Mouse (Mus musculus) stomach, embryonic 16.5 days (tissue): Measurements from ENCODE around the gene Trarg1. TPM values are rescaled to one million over a fixed set of nuclear protein-coding genes. Genes with fewer than 3 reads are reported as not detected.
A peak's percentile ranks its signal among the peaks of the same experiment; 100 is the strongest.

Source experiments
- ATAC-seq: fragments of 200-750 bp; cut with Nextera tagmentation; 2 replicates; pipeline ENCODE4 v1.8.0; 2017; ENCODE audit warnings: moderate number of reproducible peaks, moderate TSS enrichment; ENCODE audit not compliant: insufficient read depth, low FRiP score
- H3K27ac ChIP-seq: fragments of 300-500 bp; sonication (generic); 2 replicates; pipeline ENCODE4 v1.5.1; 2014; ENCODE audit warnings: low read length
- H3K27me3 ChIP-seq: fragments of 300-500 bp; sonication (generic); 2 replicates; pipeline ENCODE4 v1.6.1; 2014; ENCODE audit warnings: low read length, control low read depth, mixed read lengths; ENCODE audit not compliant: control insufficient read depth, insufficient read depth
- H3K36me3 ChIP-seq: fragments of 300-500 bp; sonication (generic); 2 replicates; pipeline ENCODE4 v1.6.1; 2014; ENCODE audit warnings: low read length; ENCODE audit not compliant: control insufficient read depth, insufficient read depth
- H3K4me1 ChIP-seq: fragments of 300-500 bp; sonication (generic); 2 replicates; pipeline ENCODE4 v1.6.1; 2014; ENCODE audit warnings: low read length, control low read depth, mixed read lengths; ENCODE audit not compliant: control insufficient read depth, insufficient read depth
- H3K4me2 ChIP-seq: fragments of 300-500 bp; sonication (generic); 2 replicates; pipeline ENCODE4 v1.6.1; 2014; ENCODE audit warnings: low read depth, low read length, mixed read lengths
- H3K4me3 ChIP-seq: fragments of 300-500 bp; sonication (generic); replicated peaks from 2 replicates; pipeline ENCODE4 v1.5.1; 2014; ENCODE audit warnings: mild to moderate bottlenecking, low read length
- H3K9ac ChIP-seq: fragments of 300-500 bp; sonication (generic); 2 replicates; pipeline ENCODE4 v1.6.1; 2014; ENCODE audit warnings: low read length
- H3K9me3 ChIP-seq: fragments of 300-500 bp; sonication (generic); replicated peaks from 2 replicates; pipeline ENCODE4 v1.6.1; 2016; ENCODE audit warnings: low read length, control low read depth; ENCODE audit not compliant: control insufficient read depth
- WGBS: fragments of 180-500 bp; shearing (Covaris S2); extraction: QIAGEN DNeasy Blood & Tissue Kit; methylation state at CpG from one replicate; pipeline ENCODE4 v1.1.7; 2014; 5-methylcytosine and 5-hydroxymethylcytosine counted together
- polyA plus RNA-seq: library from polyadenylated mRNA; unstranded; fragments of >200 nt; fragmentation: Nextera tagmentation; extraction: Ambion mirVana; gene quantifications from 2 replicates; pipeline ENCODE4 v1.2.1, GENCODE M21; 2015

Gene Trarg1
- polyA plus RNA-seq, 1 experiment from 2014 or later = 0.75 TPM

DNA sequence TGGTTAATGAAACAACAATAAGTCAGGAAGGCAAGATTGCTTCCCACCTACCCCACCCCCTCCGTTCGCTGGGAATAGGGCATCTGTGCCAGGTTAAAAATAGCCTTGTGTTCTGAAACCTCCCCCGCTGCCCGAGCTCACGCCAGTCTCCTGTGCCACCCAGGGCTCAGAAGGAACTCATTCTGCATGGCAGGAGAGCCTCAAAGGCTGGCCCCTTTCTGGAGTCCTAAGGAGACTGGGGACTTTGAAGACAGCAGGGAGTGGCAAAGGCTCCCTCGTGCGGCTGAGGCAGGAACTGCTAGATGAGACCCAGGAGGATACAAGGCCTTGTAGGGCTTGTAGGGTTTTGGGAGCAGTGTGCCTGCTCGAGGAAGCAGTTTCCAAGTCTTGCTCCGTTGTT lies 32.1 kb upstream of the Trarg1 start:
- H3K4me3 ChIP-seq = peak overlapping the region; percentile 4; the same call in 1 of the 2 replicates
- no peak overlapping the region for H3K27ac ChIP-seq
- no peaks in the 10 kb centered on the region for H3K36me3 ChIP-seq
- peak overlapping the region; percentile 31 for H3K4me2 ChIP-seq
- no peak overlapping the region for H3K9ac ChIP-seq
- H3K9me3 ChIP-seq = no peaks in the 10 kb centered on the region
- peak; percentile 67; the same call in 1 of the 2 replicates for ATAC-seq
- 7% methylated on average over 9 of the region's 9 CpGs for WGBS
- H3K27me3 ChIP-seq = no peaks in the 10 kb centered on the region
- H3K4me1 ChIP-seq = peaks cover 8% of the 10 kb centered on the region; the same call in 1 of the 2 replicates

DNA sequence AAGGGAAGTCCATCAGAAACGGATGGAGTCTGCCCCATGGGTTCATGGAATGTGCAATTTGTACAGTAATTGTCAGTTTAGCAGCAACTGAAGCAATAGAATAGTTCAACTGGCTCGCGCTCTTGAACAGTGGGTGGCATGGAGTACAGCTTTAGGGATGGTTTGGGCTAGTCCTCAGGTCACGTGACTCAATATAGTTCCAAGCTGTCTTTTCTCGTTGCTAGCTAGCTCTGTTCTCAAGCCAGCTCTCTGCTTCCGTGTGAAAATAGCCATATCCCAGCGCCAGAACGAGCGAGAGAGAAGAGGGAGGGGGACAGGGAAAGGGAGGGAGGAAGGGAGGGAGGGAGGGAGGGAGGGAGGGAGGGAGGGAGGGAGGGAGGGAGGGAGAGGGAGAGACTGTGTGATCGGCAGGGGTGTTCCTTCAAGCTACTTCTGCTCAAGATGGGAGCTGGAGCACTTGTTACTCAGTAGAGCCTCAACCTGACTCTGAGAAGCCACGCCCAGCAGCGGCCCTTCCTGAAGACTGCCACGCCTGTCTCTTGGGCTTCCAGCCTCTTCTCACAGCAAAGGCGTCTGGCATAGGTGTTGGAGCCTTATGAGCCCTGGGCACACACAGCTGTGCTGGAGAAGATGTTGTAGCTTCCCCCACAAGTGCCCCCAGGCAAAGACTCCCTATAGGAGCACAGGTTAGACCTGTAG lies 28.6 kb upstream of the Trarg1 start:
- Histone ChIP-seq H3K27ac (no peak overlapping the region), H3K4me2 (no peak overlapping the region), H3K4me3 (no peak overlapping the region), H3K36me3 (no peaks in the 10 kb centered on the region), H3K27me3 (no peaks in the 10 kb centered on the region), H3K9me3 (no peaks in the 10 kb centered on the region), H3K4me1 (0 out of 2 replicates have a peak, but pooled peaks cover 5% of the 10 kb centered on the region), H3K9ac (no peak overlapping the region)
- ATAC-seq = no peak
- WGBS = 52% methylated on average over 12 of the region's 14 CpGs

DNA sequence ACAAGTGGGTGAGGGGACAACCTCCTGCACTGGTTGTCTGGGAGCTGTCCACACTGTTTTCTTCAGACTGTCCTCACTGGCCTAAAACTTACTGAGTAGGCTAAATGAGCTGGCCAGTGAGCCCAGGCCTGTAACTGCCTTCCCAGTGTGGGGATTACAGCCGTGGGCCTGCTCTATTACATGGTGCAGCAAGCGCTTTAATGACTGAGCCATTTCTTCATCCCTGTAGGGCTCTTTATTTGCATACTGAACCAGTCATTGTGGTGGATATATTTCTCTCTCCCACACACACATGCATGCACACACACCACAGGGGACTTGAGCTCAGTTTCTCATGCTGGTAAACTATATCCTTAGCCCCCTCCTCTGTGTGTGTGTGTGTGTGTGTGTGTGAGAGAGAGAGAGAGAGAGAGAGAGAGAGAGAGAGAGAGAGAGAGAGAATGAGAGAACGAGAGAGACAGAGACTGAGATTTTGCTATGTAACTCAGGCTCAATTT lies 26.7 kb upstream of the Trarg1 start:
- H3K27ac ChIP-seq = no peak overlapping the region

DNA sequence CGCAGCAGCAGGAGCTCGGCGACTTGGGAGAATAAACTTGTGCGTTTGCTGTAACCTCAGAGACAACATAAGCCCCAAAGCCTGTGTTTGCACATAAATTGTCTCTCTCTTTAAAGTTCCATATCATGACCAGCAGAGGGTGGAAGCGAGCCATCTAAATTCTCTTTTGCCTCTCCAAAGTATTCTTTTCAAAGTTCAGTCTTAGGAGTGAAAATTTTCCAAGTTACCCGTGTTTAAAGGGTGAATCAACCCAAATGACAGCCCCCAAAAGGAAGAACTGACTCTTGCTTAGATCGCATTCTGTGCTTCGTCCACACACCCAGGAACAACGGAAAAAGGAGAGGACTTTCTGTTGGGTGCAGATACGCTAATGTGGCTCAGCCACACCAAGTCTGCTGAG lies 24.5 kb upstream of the Trarg1 start:
- H3K9me3 ChIP-seq = no peaks in the 10 kb centered on the region
- no peak overlapping the region for H3K27ac ChIP-seq
- H3K27me3 ChIP-seq = no peaks in the 10 kb centered on the region; the same call in 1 of the 2 replicates
- no peaks in the 10 kb centered on the region for H3K4me1 ChIP-seq
- H3K4me3 ChIP-seq = peak overlapping the region; percentile 24
- ATAC-seq = no peak
- WGBS = 6% methylated on average over 10 of the region's 10 CpGs
- H3K9ac ChIP-seq = peak overlapping the region; percentile 45
- H3K36me3 ChIP-seq = no peaks in the 10 kb centered on the region
- H3K4me2 ChIP-seq = peak overlapping the region; percentile 47

More for the DNA sequence above, 26.7 kb upstream of the Trarg1 start:
- Histone ChIP-seq H3K4me3 (no peak overlapping the region), H3K4me1 (no peaks in the 10 kb centered on the region), H3K9ac (no peak overlapping the region), H3K4me2 (no peak overlapping the region), H3K9me3 (no peaks in the 10 kb centered on the region), H3K36me3 (no peaks in the 10 kb centered on the region), H3K27me3 (no peaks in the 10 kb centered on the region)
- WGBS = 50% methylated on average over 3 of the region's 3 CpGs
- ATAC-seq = no peak

DNA sequence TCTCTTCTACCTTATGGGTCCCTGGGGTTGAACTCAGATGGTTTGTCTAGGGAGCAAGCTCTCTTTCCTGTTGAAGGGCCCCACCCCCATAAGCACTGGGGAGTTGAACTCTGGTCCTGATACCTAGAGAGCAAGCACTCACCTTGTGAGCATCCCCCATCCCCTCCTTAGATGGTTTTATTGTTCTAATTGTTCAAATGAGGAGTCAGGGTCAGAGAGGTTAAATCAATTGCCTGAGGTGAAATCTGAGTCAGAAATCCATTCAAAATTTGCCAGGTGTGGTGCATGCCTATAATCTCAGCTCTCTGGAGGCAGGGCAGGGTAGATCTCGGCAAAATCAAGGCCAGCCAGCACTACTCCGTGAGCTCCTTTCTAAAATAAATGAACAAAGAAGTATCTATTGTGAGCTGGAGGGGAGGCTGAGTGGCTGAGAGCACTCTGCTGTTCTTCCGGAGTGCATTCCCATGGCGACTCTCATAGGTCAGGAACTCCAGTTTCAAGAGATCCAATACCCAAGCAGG lies 22.1 kb upstream of the Trarg1 start:
- no peak overlapping the region for H3K9ac ChIP-seq
- WGBS = 45% methylated on average over 4 of the region's 4 CpGs

DNA sequence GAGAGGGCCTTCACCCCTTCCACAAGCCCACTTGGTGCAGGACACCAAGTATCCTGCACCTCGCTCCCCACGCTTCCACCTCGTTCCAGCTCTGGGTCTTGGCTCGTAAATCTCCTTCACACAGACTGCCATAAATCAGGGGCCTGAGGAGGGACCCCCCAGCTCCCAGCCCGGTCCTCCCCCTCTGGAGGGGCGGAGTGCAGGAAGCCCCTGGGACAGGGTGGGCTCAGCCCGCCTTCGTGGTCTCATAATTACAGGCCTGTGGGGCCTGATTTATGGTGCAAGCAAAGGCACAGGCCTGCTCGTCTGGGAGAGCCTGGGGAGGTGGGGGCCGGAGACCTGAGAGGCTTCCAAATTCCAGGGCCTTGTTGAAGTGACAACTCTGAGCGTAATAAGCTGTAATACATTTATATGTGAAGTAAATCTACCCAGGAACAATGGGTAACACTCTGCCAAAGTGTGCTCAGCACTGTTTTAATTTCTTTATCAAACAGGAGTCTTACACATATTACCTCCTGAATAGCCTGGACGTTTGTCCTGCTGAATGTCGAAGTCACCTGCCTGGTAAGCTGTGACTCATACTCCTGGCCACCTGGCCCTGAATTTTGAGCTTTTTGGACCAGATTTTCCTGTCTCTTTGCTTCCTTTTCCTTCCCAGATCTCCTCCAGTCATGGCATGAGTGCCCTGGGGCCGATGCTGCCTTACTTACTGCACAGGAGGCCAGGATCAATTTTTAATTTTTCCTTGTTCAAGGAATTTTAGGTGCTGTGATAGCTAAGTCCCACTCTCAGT lies 20.3 kb upstream of the Trarg1 start:
- H3K27me3 ChIP-seq = no peaks in the 10 kb centered on the region; the same call in 1 of the 2 replicates
- H3K4me2 ChIP-seq = no peak overlapping the region
- no peaks in the 10 kb centered on the region for H3K36me3 ChIP-seq
- no peak overlapping the region for H3K27ac ChIP-seq
- no peak overlapping the region for H3K4me3 ChIP-seq
- H3K4me1 ChIP-seq = no peaks in the 10 kb centered on the region
- whole genome bisulfite sequencing = 41% methylated on average over 14 of the region's 14 CpGs
- no peaks in the 10 kb centered on the region for H3K9me3 ChIP-seq
- no peak overlapping the region for H3K9ac ChIP-seq
- ATAC-seq = no peak

More for the DNA sequence above, 22.1 kb upstream of the Trarg1 start:
- H3K4me1 ChIP-seq = no peaks in the 10 kb centered on the region
- no peak overlapping the region for H3K4me2 ChIP-seq
- ATAC-seq = no peak
- H3K4me3 ChIP-seq = no peak overlapping the region
- H3K9me3 ChIP-seq = no peaks in the 10 kb centered on the region
- H3K27me3 ChIP-seq = no peaks in the 10 kb centered on the region; the same call in 1 of the 2 replicates
- H3K27ac ChIP-seq = no peak overlapping the region
- no peaks in the 10 kb centered on the region for H3K36me3 ChIP-seq

DNA sequence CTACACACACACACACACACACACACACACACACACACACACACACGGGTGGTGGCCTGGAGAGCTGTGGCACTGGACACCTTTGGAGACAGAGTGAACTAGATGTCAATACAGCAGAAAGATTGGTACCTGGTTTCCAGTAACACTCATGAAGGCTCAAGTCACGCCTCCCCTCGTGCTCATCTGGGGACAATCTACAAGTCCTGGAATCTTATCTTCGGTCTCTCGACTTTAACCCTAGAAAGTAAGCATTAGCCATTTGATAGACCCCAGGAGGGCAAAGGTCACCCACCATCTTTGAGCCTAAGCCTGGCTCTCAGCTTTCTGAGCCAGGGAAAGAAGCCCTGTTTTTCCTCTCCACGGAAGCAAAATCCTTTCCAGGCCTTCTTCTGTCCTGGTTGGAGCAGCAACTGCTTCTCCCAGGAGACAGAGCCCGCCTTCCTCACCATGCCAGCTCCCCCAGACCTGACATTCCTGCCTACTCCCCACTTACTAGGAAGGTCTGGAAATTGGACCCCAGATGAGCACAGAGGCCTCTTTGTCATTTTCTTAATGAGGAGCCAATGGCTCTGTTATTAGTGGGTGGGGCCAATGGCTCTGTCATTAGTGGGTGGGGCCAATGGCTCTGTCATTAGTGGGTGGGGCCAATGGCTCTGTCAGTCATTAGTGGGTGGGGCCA lies 17.7 kb upstream of the Trarg1 start:
- 0 out of 2 replicates have a peak, but pooled peaks cover 3% of the 10 kb centered on the region for H3K4me1 ChIP-seq
- H3K27ac ChIP-seq = no peak overlapping the region
- no peak overlapping the region for H3K9ac ChIP-seq
- H3K27me3 ChIP-seq = peaks cover 10% of the 10 kb centered on the region
- no peak overlapping the region for H3K4me2 ChIP-seq
- H3K9me3 ChIP-seq = no peaks in the 10 kb centered on the region
- no peaks in the 10 kb centered on the region for H3K36me3 ChIP-seq
- WGBS = 56% methylated on average over 7 of the region's 7 CpGs
- no peak for ATAC-seq
- no peak overlapping the region for H3K4me3 ChIP-seq

DNA sequence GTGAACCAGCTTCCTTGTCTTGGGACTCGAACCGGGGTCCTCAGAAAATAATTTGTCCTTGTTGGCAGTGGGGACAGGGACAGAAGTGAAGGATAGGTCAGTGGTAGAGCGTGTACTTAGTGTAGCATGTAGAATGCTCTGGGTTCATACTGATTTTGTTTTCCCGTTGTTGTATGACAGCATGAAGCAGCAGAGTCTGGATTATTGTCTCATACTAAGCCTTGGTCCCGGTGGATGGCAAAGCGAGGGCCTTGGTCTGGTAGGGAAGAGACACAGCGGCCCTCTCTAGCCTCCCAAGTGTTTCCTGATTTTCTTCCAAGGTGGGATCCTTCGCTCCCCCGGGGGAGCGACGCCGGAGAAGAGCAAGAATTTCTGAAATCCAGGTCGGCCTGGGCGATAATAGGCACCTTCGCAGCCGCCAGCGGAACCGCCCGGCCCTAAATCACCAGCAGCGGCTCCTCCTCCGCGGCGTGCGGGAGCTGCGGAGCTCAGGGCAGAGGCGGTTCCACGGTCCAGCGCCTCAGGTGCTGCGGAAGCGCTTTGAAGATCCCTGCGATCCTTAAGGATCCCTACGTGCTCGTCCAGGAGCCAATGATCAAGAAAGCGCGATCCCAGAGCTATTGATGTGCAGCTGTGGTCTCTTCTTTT lies 13.5 kb upstream of the Trarg1 start:
- no peaks in the 10 kb centered on the region for H3K9me3 ChIP-seq
- peak overlapping the region; percentile 48 for H3K4me2 ChIP-seq
- ATAC-seq = no peak
- 0 out of 2 replicates have a peak, but pooled peaks cover 3% of the 10 kb centered on the region for H3K4me1 ChIP-seq
- H3K27ac ChIP-seq = no peak overlapping the region
- peak overlapping the region; percentile 33 for H3K4me3 ChIP-seq
- peaks cover 19% of the 10 kb centered on the region for H3K27me3 ChIP-seq
- peak overlapping the region; percentile 43 for H3K9ac ChIP-seq
- WGBS = 11% methylated on average over 35 of the region's 35 CpGs
- no peaks in the 10 kb centered on the region for H3K36me3 ChIP-seq
